Mouse (Mus musculus) inflammation-experienced regulatory T-cells, adult 6 months (primary cell): ENCODE measurements at regions not wholly inside any gene's neighbourhood (a gene's known extent, or its start where the extent isn't known, plus 50 kb on each side); places are given as distances from the start of the nearest gene placed in this dataset.
"Not testable (repeated sequence)": the region's sequence is repeated elsewhere in the genome, so short reads cannot be mapped to it uniquely, and the experiment has no call there.

Source experiments
- ATAC-seq: one replicate; pipeline ENCODE4 v1.8.0; 2017

DNA sequence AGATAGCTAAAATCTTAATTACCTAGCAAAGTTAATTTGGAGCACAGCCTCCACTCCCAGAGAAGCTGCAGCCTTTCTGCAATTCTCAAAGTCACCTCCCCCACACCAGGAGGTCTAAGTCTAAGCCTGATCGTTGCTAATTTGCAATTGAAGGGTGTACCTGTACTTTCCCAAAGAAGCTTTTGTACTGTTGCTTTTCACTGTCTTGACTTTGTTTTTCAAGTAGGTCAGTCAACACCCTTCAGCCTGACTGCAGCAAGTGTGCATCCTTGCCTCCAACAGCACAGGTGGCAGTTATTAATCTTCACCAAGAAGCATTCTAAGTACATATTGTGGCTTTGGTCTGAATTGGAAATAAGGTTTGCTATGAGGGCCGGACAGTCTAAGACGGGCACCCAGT lies 91.7 kb upstream of the Slc22a30 start:
- not testable (repeated sequence) for ATAC-seq

DNA sequence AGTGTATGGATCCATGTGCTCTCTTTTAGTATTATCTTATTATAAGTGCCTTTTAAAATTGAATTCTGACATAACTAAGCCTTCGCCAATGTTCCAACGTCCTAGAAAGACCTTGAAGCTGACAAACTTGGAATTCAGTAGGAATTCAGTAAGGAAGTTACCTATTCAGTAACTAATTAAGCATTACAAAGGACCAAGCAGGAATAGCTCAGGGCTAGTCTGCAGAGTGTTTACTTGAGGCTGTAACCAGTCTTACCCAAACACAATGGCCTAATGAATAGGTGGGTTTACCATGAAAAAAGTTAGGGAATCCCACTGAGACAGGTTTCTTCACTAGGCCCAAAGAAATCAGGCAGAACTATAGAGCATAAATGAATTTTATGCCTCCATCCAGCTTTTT lies 92.6 kb upstream of the Slc22a30 start:
- ATAC-seq: not testable (repeated sequence)

DNA sequence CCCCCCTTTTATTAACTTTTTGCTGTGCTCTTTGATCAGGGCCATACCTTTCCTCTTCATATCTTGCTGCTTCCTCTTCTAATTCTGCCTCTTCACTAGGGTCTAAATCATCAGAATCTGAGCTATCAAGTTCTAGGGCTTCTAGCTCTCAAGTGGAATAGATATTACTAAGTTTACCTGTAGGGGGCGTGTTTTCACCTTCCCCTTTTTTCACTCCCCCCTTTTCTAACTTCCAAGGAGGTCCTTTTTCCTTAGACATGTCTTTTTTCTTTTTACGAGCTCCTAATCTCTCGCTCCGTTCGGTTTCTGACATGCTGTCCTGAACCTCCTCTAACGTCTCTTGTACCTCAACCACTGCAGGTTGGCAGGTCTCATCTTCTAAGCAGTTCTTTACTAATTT lies 73.3 kb upstream of the Slc22a8 start:
- not testable (repeated sequence) for ATAC-seq

DNA sequence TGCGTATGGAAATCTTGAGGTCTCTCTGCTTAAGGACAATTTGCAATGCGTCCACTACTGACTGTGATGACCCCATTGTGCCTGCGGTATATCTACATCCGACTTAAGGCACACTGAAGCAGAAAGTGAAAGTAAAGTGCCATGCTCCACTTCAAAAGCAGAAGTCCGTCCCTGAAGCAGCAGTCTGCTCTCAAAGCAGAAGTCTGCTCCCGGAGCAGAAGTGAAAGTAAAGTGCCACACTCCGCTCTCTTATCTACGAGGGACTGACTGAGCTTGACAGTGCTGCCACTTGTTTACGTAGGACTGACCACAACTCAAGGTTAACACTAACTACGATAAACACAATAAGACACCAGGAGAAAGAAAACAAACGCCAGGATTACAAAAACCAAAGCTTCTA lies 72.8 kb upstream of the Slc22a8 start:
- peak; percentile 87 for ATAC-seq

DNA sequence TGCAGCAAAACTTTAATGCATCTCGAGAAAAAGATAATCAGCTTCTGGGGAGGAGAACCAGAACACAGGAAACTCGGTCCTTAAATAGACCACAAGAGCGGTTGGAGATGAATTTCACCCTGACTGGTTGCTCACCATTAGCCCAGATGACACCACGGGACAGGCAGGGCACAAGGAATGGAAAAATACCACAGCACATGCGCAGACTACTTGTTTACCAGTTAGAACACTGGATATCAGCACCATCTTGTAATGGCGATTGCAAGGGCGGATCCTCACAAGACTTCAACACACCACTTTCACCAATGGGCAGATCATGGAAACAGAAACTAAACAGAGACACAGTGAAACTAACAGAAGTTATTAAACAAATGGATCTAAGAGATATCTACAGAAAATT lies 72.1 kb upstream of the Slc22a8 start:
- peak; percentile 51 for ATAC-seq

DNA sequence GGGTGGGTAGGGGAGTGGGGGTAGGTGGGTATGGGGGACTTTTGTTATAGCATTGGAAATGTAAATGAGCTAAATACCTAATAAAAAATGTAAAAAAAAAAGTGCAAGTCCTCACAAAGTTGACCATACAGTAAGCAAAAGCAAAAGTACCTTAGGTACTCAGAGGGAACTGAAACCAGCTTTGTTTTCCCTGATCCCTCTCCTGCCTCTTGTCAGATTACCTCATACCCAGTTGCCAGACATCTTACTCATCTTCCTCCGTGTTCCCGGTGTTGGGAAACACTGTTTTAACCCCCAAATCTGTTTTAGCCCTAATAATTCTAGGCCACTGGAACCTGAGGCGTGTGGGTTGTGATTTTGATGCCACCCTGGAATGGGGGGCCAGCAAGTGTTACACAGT lies 56.5 kb upstream of the Slc22a8 start:
- no peak for ATAC-seq

DNA sequence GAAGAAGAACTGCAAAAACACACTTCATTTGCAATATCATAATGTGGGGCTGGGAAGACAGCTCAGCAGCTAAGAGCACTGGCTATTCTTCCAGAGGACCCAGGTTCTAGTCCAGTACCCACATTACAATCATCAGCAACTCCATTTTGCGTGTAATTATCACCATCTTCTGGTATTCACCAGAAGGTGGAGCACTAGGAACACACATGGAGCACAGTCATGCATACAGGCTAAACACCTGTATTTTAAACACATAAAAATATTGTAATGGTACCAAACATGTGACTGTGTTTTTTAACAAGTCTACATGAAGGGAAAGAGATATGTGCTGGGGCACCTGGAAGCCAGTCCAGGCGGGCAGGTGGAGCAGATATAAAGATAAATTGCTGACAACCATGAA lies 55.0 kb upstream of the Slc22a8 start:
- no peak for ATAC-seq
